Mouse (Mus musculus) left cerebral cortex, adult 9 months (tissue): ENCODE data around the gene Tat.

Experiments
- DNase-seq, 2 experiments: peaks; one replicate each; pipeline ENCODE4 v3.0.0; 2022; ENCODE audit warnings: low spot score in 2 of 2

Gene Tat

GRCm38 (mm10) chr8:109990224-109990623 lies at the start of gene Tat:
Tat (plus strand) TSS chr8:109990437.
- no peak for DNase-seq

DNA sequence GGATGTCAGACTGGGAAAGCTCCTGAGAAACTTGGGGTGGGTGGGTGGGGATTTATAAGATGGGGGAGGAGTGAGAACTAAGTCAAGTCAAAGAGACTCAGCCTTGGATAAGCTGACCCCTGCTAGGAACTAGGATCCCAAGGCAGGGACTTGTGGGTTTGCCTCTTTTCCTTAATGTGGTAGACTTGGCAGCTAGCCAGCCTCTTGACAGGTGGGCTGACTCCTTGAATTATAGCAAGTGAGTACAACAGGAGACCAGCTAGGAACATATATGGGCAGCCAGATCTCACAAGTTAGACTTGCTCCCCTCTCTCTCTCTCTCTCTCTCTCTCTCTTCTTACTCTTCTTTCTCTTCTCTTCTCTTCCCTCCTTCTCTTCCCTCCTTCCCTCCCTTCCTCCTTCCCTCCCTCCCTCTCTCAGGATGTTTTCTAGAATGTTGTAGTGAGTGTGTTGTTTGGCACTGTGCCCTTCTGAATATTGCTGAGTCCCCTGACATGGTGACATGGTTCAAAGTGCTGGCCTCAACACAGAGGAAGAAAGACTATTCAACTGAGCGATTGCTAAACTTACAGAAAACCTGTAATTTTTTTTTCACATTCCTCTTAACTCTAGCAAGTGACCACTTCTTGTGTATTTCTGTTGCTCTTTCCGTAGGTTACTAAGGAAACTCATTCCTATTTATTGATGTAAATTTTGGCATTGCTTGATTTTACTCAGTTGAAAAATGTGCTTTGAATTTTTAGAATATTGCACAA lies 48.5 kb upstream of the Tat start:
- DNase-seq: no peak

DNA sequence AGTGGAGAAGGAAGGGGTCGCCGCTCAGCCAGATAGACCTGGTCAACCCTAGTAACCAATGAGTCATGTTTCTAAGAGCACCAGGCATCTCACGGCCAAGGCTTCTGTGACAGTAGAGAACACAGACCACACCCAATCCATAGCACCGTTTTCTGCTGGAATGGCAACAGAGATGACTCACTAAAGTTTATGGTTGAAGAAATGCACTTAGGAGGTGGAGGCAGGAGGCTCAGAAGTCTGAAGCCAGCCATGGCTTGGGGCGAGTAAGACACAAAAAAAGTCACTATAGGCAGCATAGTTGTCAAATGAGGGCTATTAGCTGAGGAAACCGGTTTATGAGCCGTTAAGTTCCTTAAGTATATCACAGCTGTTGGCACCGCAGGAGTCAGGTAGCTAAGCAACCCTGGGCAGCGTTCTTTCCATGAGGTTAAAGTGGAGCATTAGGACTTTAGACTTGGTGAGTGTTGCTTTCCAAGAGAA lies 45.0 kb upstream of the Tat start:
- no peak for DNase-seq

DNA sequence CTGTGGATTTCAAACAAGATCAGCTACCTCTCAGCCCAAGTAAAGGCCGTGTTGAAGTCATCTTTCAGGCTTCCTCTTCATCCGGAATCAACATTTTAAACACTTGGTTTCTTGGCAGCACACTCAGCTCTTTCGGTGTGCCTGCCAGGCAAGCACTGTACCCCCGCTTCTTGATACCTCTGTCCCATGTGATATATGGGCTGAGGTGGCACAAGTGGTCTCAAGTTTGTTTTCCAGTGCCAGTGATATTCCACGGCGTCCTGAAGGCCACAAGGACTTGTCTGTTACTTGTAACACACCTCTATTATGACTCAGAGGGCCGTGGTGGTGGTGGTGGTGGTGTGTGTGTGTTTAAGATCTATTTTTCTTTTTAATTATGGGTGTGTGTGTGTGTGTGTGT lies 44.5 kb upstream of the Tat start:
- no peak for DNase-seq

DNA sequence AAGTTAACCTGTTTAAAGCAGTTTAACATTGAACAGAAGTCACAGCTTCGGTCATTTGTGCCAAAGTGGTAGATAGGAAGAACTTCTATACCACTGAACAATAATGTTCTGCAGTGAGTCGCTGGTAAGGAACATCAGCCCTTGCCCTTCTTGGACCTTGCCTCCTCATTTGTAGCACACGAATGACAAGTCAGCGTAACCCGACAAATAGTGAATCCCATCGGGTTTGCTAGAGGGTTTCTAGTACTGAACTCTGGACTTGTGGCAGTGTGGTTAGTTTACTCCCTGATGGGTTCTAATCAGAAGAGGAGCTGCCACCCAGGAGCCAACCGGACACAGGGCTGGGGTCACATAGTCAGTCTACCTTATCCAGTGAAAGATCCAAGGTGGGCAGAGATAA lies 44.0 kb upstream of the Tat start:
- DNase-seq: no peak

GRCm38 (mm10) chr8:109947447-109948284 lies 42.6 kb upstream of the Tat start:
- DNase-seq: peak in 1 of 2 experiments; percentile 69

DNA sequence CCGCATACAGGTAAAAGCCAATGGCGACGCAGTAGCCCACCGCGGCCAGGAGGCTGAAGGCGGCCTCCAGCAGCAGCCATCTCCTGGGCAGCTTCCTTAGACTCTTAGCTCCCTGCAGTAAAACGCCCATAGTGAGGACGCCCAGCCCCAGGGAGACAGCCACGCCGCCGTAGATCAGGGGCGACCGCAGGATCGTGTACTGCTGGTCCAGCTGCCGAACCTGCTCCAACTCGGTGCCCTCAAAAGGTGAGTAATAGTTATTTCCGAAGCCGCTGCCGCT lies 42.0 kb upstream of the Tat start:
- no peak for DNase-seq

GRCm38 (mm10) chr8:109952171-109952570 lies 38.1 kb upstream of the Tat start:
- DNase-seq: peak in 1 of 2 experiments; percentile 73

DNA sequence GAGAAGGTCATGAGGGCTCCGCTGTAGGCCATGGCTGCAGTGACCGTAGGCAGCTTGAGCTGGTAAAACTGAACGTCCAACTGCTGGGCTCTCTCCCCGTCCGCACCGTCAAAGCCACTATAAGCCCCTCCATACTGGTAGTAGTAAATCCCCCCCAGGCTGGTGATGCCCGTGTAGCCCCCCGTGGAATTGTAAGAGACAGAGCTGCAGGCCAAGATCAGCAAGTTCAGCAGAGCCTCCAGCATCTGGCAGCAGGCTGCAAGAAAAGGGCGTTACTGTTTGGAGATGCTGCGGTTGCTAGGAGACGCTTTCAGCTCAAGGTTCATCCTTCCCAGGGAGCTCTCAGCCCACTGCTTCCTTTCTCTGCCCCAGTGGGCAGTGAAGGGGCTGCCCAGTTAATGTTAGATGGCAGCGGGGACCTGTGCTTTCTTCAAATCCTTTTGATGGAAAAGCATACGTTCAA lies 35.7 kb upstream of the Tat start:
- DNase-seq: peak in 1 of 2 experiments; percentile 44

GRCm38 (mm10) chr8:109957167-109958028 lies 32.8 kb upstream of the Tat start:
- DNase-seq: no peak

GRCm38 (mm10) chr8:109958036-109958655 lies 32.1 kb upstream of the Tat start:
- DNase-seq: no peak

GRCm38 (mm10) chr8:109959112-109959511 lies 31.1 kb upstream of the Tat start:
- no peak for DNase-seq

DNA sequence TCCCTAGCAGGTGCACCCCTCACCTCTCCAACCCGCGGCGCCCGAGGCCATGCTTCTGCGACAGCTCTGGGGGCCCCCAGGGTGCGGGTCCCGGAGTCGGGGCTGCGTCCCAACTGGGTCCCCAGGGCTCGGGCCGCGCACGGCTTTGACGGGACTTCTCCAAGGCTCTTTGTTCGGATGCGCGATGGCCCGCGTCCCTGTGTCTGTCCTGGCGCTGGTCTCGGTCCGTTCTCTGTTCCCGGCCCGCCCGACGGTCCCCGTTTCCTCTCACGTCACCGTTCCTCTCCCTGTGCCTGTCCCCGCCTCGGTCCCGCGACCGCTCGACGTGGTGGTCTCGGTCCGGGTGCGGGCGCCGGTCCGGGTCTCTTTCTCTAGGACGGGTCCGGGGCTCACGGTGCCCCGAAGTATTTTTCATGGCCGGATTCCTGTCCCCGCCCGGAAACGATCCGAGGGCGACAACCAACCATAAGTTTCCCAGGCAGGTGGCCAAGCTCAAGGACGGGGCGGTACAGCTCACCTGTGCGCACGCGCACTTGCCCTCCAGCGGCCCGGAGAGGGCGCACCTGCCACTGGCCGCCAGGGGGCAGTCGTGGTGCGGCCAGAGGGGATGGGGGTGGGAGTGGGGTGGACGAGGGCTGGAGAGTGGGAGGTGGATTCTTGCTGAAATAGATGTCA lies 28.4 kb upstream of the Tat start, which contains the start of gene Marveld3:
Marveld3 (minus strand) TSS at position 511 of the 675 bp plus-strand sequence.
- DNase-seq: no peak

DNA sequence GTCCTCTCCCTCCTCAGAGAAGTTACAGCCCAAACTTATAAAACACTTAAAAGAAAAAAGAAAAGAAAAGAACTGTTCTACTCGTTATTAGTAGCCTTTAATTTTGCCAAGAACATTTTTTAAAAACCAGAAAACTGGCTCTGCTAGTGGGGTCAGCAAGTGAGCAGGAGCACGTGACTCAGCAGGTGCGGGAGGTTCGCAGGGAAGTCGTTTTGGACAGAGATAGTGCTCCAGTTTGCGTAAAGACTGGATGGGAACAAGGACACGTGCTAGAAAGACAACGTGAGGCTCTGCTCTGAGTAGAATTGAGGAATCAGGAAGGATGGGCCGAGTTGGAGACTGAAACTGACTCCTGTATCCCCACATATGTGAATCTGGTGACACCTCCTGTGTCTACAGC lies 27.3 kb upstream of the Tat start:
- DNase-seq: no peak

DNA sequence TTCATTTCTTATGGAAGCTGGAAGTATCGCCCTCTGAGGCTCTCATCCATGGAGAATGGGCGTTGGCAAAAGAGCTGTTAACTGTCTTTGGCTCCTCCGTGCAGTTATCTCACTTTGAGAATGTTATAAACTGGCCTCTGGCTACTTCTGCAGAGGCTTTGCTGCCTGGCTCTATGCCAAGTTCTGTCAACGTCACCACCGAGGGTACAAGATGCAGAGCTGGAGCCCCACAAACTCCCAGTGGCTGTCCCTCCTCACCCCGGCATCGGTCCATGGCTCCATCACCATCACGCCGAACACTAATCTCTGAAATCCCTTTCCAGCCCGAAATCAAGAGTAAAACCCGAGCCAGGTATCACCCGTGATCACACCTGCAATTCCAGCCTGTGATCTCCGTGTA lies 26.8 kb upstream of the Tat start:
- DNase-seq: no peak

DNA sequence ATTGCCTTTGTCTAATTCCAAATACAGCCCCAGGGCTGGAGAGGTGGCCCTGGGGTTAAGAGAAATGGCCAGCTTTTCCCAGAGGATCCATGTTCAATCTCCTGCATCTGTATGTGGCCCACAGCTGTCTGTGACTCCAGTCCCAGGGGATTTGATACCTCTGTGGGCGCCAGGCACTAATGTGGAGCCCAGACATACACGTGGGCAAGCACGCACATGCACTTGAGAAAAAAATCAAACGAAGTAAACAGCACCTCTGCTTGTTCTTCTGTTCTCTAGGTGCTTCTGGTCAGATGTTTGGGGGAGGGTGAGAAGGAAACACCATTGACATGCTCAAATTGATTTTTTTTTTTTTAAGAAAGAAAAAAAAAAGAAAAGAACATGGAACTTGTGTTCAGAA lies 26.1 kb upstream of the Tat start:
- no peak for DNase-seq

DNA sequence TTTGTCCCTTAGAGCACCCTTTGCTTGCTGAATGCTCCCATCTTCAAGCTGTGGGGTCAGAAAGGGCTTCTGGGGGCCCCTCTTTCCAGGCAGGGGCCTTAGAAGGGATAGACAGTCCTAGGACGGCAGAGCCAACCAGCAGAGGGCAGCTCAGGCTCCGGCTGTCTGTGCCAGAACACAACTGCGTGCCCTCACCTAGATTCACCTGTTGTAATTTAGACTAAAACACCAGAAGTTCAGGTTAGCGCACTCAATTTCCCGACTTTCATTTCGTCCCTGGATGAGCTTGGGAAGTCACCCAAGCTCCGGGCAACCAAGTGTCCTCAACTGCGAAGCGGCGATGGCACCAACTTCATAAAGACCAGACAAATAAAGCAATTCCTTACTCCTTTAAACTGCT lies 21.4 kb upstream of the Tat start:
- no peak for DNase-seq

GRCm38 (mm10) chr8:109970323-109970722 lies 19.9 kb upstream of the Tat start:
- peak in 1 of 2 experiments; percentile 34 for DNase-seq

- DNase-seq: no peak
Measured at GRCm38 (mm10) chr8:109972901-109973300, 17.3 kb upstream of the Tat start.

DNA sequence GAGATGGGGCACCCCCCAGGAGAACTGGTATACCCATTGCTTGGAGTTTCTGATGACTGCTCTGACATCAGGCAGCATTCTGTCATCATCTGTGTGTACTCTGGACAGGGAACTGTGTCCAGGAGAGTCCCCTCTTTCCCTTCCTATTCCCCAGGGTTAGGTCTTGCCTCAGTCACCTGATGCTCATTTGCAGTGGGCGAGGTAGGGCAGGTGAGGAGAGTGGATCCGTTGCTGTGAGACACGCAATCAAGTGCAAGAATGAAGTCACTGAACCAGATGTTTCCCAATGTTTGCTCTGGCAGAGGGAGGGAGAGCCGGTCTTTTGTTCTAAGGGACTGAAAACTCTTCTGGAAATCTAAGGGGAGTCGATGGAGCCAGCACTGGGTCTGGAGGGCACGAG lies 10.9 kb upstream of the Tat start:
- no peak for DNase-seq
